Mouse (Mus musculus) kidney, postnatal 10 days (tissue): ENCODE data around the gene E2f6.

Experiments
- DNase-seq: peaks from one replicate; pipeline ENCODE4 v3.0.0; 2021; ENCODE audit warnings: mixed read lengths

E2f6 gene

DNA sequence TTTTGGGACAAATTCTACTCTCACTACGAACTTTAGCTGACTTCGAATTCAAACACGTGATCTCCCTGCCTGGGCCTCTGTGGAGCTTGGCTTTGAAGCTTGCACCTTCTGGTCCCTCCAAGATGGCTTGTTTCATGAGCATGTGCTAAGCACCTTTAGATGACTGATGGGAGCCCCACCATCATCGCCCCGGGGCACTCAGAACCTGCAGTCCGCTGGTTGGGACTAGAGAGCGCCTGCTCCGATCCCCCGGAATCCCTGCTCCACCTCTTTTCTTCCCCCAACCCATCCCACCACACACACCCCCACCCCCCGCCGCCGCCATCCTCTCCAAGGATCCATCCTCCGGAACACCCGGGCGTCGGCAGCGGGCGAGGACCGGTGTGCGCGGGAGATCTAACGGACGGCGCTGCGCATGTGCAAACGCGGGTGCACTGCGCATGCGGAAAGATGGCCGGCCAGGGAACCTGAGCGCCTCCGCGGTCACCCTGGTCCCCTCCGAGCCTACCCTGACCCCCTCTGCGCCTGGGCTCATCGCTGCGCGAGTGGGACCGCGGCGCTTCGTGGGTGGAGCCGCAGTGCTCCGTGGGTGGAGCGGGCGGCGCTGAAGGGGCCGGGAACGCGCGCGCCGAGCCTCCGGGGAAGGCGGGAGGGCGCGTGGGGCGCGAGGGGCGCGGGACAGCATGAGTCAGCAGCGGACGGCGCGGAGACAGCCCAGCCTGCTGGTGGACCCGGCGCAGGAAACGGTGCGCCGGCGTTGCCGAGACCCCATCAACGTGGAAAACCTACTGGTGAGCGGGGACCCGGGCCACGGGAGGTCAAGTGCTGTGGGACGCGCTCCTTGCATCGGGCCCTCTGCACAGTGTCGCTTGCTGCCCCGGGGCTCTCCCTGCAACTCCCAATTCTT, at the start of gene E2f6:
E2f6 (plus strand) TSS at position 439 of the 907 bp plus-strand sequence.
- DNase-seq, result peak; percentile 90

- DNase-seq, result no peak
Measured at GRCm38 (mm10) chr12:16761461-16761860, 49.3 kb upstream of the E2f6 start.

DNA sequence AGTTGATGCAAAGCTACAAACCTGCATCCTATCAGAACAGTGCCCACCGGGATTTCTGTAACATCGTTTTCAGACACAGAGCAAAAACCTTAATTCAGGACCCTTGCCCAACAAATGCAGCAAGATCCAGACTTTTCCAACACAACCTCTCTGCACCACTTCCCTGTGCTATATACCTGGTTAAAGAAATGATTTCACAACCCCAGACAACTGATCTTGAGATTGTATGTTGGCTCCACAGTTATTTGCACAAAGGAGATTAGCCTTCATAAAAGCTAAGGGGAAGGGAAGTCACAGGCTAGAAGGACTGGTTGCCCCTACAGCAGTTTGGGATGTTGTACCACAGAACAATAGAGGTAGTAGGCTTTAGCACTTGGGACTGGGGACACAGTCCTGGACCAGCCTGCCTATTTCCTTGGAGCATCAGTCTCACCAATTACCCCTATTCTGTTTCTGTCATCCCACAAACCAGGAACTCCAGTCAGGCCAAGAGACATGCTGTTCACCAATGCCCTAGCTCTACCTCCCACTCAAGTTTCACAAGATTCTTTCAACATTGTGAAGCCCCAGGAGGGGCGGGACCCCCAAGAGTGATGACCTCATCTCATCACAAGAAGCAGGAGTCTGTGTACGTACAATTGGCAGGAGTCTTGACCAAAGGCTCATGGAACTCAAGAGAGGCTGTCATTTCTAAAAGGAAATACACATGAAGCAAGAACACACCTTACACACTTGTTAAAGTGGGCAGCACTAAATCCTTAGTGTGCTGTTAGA, 46.9 kb upstream of the E2f6 start:
- DNase-seq, result no peak

- DNase-seq, result no peak
Measured at GRCm38 (mm10) chr12:16764776-16765445, 45.9 kb upstream of the E2f6 start.

DNA sequence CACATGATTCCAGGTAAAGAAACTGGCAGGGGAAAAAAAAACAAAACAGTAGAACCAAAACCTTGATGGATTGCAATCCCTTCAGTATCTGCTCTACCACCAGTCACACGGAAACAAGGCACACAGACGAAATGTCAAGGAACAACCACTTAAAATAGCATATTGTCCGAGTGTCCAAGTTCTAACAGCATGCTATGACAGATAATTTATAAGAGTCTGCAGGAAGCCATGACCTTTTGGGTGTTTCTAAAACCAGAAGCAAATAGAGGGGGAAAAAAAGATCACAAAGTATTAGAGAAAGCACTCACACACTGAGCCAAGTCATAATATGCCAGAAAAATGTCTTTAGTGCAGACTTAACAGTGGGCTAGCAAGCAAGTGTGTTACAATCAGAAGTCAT, 42.5 kb upstream of the E2f6 start:
- no peak for DNase-seq

DNA sequence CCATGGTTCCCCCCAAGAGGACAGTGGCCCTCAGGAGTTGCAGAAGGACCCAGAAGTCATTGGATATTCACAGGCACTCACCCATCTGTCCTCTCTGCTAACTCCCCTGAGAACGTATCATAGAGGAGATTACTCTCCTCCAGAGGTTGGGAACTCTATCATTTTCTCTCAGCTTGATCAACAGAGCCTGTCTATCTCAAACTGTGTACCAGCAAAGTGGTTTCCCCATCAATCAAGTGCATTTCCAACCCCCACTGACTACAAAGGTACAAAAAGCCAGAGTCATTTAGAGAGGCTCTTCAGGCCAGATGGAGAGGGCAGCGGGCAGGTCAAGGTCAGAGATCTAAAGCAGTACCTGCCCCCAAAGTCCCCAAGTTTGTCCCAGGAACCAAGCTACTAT, 42.1 kb upstream of the E2f6 start:
- no peak for DNase-seq

DNA sequence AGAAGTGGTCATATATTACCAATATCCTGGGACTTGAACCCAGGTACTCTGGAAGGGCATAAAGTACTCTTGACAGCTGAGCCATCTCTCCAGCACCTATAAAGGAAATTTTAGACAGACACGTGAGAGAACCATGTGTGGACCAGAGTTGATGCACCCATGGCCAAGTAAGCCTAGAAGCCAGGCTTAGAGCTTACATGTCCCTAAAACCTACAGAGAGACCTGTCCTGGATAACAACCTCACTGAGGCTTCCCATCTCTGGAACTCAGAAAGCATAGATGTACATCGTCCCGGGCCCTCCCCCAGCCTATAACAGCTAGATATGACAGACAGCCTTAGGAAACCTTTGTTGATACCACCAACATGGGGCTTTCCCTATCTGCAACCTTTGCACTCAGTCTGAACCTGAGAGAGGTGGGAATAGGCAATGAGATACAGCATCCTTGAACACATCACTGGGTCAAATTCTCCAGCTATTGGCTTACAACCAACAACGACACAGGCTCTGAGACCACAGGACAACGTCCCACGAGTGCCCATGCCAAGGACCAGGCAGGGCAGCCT, 41.1 kb upstream of the E2f6 start:
- DNase-seq, result no peak

GRCm38 (mm10) chr12:16774605-16775004, 36.2 kb upstream of the E2f6 start:
- no peak for DNase-seq

- no peak for DNase-seq
Measured at GRCm38 (mm10) chr12:16775351-16775750, 35.4 kb upstream of the E2f6 start.

- DNase-seq, result no peak
Measured at GRCm38 (mm10) chr12:16778523-16778922, 32.2 kb upstream of the E2f6 start.

DNA sequence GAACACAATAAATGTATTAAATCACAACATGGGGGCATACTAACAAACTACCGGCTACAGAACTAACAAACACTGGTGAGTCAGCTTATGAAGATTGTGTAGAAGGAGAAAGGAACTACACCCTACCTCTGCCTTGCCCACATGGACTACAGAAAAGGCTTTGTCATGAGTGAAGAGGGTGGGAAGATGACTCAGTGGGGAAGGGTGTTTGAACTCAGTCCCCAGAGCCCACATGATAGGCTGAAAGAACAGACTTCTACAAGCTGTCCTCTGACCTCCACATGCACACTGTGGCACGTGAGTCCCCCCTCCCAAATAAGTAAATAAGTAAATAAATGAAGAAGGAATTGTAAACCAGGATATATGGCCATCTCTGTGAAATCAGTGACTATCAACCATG, 31.6 kb upstream of the E2f6 start:
- no peak for DNase-seq

DNA sequence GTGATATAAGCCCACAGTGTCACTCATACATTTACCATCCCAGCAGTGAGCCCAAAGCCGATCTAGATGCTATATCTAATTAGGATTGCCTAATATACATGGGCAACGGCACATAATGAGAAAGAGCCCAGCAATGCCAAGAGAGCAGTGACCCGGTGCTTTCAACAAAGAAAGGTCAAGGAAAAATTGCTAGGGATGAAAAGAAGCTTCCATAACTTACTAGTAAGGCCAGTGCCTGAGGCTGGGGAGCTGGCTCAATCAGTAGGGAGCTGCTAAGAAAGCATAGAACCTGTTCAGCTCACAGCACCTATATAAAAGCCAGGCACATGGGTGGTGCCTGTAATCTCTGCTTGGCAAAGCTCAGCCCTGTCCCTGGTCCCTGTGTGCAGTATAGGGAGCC, 30.4 kb upstream of the E2f6 start:
- no peak for DNase-seq

DNA sequence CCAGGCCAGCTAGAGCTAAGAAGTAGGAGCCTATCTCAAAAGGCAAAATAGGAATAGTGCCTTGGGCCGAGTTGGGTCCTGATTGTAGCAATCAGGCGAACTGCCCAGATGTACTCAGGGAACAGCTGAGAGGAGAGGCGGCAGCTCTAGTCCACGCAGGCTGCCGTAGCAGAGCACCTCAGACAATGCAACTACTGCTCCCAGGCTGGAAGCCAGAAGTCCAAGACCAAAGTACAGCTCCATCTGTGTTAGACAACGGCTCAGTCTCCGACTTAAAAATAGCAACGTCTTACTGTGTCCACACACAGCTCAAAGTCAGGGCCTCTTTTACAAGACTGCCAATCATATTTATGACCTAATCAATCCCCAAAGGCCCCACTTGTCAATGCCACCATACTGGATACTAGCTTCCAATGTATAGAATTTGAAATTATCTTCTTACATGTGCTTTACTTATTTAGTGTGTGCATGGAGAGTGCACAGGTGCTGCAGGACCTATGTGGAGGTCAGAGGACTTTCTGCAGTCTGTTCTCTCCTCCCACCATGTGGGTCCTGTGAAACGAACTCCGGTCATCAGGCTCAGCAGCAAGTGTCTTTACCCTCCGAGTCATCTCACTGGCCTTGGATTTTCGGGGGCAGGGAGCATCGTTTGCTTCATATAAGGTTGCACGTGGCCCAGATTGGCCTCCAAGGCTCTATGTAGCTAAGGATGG, 29.6 kb upstream of the E2f6 start:
- no peak for DNase-seq

- no peak for DNase-seq
Measured at GRCm38 (mm10) chr12:16788600-16788999, 22.2 kb upstream of the E2f6 start.

GRCm38 (mm10) chr12:16789199-16789598, 21.6 kb upstream of the E2f6 start:
- DNase-seq, result no peak

- no peak for DNase-seq
Measured at GRCm38 (mm10) chr12:16789756-16790155, 21.0 kb upstream of the E2f6 start.

DNA sequence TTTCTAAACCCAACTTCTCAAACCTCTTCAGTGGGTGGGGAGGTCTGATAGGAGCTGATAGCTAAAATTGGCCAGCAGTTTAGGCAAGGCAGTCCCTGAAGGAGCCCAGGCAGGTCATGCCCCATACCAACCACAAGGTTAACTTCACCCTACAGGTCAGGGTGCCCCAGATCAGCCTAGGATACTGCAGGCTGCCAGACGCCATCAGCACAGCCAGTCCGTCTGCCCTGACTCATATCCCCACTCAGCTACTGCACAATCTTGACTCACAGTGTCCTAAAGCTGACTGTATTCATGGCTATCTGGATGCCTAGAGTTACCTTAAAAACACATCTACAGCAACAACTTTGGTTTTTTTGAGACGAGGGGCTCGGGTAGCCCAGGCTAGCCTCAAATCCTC, 20.3 kb upstream of the E2f6 start:
- no peak for DNase-seq

DNA sequence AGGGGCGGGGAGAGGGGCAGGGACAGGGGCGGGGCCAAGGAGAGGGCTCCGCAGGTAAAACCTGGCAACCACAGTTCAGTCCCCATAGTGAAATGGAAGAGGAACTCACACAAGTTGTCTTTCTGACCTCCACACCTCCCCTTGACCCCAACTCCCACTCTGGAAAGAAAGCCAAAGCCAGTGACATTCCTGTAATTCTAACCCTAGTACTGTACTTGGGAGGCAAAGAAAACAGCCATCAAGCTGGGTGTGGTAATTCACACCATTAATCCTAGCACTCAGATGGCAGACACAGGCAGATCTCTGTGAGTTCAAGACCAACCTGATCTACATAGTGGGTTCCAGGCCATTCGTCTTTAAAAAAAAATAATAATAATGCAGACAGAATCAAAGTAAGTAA, 17.4 kb upstream of the E2f6 start:
- no peak for DNase-seq

DNA sequence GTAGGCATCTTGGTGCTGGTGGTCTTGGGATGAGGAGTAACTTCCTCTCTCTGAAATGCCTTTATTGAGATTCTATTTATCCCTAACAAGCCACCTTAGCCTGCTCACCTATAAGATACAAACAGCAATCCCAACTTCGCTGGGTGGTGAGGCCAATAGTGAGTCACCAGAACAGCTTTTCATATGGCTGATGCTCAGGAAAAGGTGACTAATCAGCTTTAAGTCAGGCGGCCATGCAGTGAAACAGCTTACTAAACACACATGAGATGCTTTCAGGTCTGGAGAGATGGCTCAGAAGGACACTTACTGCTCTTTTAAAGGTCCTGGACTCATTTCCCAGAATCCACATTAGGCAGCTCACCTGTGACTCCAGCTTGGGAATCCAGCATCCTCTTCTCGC, 15.0 kb upstream of the E2f6 start:
- DNase-seq, result no peak

DNA sequence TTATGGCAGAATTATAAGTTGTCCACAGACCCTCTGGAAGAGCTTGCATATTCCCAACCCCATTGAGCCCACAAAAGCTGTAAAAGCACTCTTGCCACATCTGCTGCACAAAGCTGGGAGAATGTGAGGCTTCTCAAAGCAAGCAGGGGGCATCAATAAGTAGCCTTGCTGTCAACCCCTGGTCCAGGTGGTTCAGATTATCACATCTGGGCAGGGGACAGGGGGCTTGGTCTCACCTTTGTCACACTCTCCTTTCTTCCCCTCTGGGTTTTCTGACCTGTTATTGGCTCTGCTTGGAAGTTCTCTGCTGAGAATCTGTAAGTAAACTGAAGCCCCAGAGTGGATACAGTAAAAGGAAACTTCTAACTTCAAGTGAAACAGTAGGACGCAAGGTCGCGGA, 11.9 kb upstream of the E2f6 start:
- DNase-seq, result no peak

DNA sequence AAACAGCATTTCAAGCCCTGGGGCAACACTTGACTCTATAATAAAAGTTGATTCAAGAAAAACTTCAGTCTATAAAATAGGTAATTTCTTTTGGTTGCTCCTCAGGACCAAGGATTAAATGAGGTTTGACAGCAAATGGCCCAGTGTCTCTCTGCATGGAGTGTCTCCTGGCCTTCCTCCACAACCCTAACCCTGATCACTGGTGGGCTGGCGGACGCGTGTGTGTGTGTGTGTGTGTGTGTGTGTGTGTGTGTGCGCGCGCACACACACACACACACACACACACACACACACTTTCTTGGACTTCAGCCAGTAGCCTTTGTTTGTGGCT, 10.9 kb upstream of the E2f6 start:
- no peak for DNase-seq

DNA sequence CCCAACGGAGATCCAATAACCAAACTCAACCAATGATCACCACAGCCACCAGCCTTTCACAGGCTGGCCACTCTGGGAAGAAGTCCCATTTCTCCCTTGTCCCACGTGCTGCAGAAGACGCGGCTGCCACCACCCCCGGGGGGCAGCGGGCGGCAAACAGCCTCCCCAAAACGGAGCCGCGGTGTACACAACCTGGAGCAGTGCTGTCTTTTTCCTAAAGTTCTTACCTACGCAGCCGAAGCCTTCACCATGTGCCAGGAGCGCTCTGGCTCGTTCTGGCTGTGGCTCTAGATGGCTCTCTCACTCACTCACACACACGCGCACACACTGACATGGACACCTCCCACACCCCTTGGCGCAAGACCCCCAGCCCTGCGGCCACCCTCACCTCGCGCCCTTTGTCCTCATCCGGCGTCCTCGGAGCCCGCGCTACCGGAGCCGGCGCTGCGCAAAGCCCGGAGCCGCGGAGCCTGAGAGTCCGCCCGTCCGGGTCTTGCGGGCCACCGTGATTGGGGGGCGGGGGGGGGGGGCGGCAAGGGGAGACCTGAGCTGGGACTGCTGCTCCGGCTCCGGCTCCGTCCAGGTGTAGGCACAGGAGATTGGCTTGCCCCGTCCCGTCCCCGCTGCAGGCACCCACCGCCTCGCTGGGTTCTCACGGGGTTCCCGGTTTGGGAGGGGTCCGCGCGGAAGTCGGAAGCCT, 10.4 kb upstream of the E2f6 start, which contains the start of gene Greb1:
Greb1 (minus strand) TSS at position 628 of the 700 bp plus-strand sequence.
- peak; percentile 47 for DNase-seq
